Mouse (Mus musculus) midbrain, embryonic 13.5 days (tissue): ENCODE measurements around the gene Krcc1. TPM values are rescaled to one million over a fixed set of nuclear protein-coding genes. Genes with fewer than 3 reads are reported as not detected.

ENCODE experiments used
- microRNA-seq: library from miRNA; unstranded; fragments of <30 nt; microRNA quantifications from one replicate; pipeline ENCODE4, GENCODE M21; 2016
- polyA plus RNA-seq: library from polyadenylated mRNA; unstranded; fragments of >200 nt; fragmentation: Nextera tagmentation; extraction: Ambion mirVana; gene quantifications from 2 replicates; pipeline ENCODE4 v1.2.1, GENCODE M21; 2015

The Krcc1 gene
- polyA plus RNA-seq, 1 experiment from 2014 or later: 25.1 TPM

Small RNA genes lying within 50 kb of the gene (microRNA-seq; reads per million reads assigned to microRNA genes)
- gene Mir8112: 30.5 reads per million, percentile 40 among the genes with 10 or more reads in this experiment

Other genes with a start within 250 kb of the Krcc1 start
- gene Thnsl2, start 127.2 kb upstream of the Krcc1 start, polyA plus RNA-seq: 3.7 and 3.9 TPM in 2 replicates
- gene Fabp1, start 71.8 kb upstream of the Krcc1 start, polyA plus RNA-seq: 1.9 TPM in 1 of 2 replicates, not detected in the other
- gene Smyd1, start 50.6 kb downstream of the Krcc1 start, polyA plus RNA-seq: 0.21 TPM in 1 of 2 replicates, not detected in the other
- not detected in 2 replicates for gene Cd8b1, start 51.1 kb downstream of the Krcc1 start, polyA plus RNA-seq
- not detected in 2 replicates for gene Cd8a, start 101.8 kb downstream of the Krcc1 start, polyA plus RNA-seq
- gene Rmnd5a, start 169.0 kb downstream of the Krcc1 start, polyA plus RNA-seq: 7.0 and 8.0 TPM in 2 replicates
- gene Rnf103, start 222.2 kb downstream of the Krcc1 start, polyA plus RNA-seq: 18.6 and 22.3 TPM in 2 replicates